Mouse (Mus musculus) layer of hippocampus, postnatal 36 days (tissue): Measurements from ENCODE around the gene Lpar1. TPM values are rescaled to one million over a fixed set of nuclear protein-coding genes. Genes with fewer than 3 reads are reported as not detected.

Experiments
- DNase-seq, 2 experiments: peaks; one replicate each; pipeline ENCODE4 v3.0.0; 2022
- microRNA-seq, 2 experiments: library from miRNA; unstranded; fragments of <30 nt; microRNA quantifications; one replicate each; pipeline ENCODE4 v1.2.0; 2021
- total RNA-seq, 2 experiments: library from RNA; stranded (reverse); gene quantifications; 2 replicates each; pipeline ENCODE4 v1.2.3; 2021

Lpar1 gene
- total RNA-seq, 2 experiments from 2014 or later: 21.8 to 27.2 TPM

GRCm38 (mm10) chr4:58447841-58448240 is 105.9 kb downstream of the Lpar1 start:
- no peak for DNase-seq

GRCm38 (mm10) chr4:58445846-58446245 is 107.9 kb downstream of the Lpar1 start:
- no peak for DNase-seq

DNA sequence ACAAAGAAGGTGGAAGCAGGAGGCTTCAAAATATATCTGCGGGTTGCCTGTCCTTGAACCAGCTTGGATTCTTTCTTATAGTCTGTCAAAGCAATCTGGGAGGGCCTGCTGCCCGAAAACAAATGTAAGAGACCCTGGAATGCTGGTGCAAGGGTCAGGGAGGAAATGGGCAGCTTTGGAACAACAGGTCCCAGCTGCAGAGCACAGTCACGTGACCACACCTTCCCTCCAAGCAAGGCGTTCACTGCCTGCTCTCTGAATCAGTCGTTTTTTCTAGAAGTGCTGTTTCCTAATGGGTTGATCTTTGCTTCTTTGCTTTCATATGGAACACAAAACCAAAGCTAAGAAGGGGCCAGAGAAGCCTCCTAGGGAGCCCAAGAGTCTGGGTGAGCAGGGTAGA is 111.4 kb downstream of the Lpar1 start:
- DNase-seq: no peak

DNA sequence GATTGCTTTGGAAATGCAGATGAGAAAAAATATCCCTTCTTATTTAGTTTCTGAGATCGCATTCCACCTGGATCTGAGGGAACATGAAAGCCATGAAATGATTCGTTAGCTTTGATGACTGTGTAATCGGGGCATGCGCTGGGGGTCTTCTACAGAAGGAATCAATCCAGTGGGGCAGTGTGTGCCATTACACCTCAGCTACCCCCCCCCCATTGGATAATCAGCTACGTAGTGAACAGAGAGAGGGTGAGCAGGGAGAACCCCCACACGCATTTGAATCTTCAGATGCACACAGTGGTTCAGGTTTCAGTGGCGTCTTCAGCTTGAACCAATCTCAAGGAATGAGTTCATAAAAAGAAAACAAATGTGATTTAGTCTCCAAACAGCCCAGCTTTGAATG is 115.0 kb downstream of the Lpar1 start:
- DNase-seq: no peak

DNA sequence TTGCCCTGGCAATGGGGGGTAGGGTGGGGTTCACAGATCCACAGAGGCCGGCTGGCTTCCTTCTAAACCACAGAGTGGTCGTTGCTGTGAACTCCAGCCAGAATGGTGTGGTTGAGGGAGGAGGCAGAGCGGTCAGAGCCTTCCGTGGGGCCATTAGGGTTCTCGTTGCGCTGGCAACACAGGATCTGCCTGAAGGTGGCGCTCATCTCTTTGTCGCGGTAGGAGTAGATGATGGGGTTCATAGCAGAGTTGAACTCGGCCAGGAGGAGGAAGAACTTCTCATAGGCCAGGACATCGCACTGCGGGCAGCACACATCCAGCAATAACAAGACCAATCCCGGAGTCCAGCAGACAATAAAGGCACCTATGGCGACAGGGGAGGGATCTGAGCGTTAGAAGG is 116.4 kb downstream of the Lpar1 start:
- DNase-seq: no peak

- DNase-seq: no peak
Measured at GRCm38 (mm10) chr4:58423276-58423930, 130.3 kb downstream of the Lpar1 start.

- DNase-seq: no peak
Measured at GRCm38 (mm10) chr4:58419225-58419624, 134.5 kb downstream of the Lpar1 start.

GRCm38 (mm10) chr4:58417319-58417718 is 136.4 kb downstream of the Lpar1 start:
- DNase-seq: no peak

DNA sequence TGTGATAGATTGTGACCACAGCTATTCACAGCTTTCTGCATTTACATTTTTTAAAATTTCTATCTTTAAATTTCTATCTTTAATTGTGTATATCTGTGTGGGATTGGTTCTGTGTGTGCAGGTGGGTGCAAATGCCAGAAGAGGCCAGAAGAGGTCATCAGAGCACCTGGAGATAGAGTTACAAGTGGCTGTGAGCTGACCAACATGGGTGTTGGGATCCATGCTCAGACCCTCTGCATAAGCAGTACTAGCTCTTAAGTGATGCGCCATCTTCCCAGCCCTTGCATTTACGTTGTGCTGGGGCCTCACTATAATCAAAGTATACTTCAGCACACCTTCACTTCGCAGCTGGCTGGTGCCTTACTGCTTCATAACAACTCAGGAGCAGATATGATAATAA is 138.2 kb downstream of the Lpar1 start:
- DNase-seq: no peak

DNA sequence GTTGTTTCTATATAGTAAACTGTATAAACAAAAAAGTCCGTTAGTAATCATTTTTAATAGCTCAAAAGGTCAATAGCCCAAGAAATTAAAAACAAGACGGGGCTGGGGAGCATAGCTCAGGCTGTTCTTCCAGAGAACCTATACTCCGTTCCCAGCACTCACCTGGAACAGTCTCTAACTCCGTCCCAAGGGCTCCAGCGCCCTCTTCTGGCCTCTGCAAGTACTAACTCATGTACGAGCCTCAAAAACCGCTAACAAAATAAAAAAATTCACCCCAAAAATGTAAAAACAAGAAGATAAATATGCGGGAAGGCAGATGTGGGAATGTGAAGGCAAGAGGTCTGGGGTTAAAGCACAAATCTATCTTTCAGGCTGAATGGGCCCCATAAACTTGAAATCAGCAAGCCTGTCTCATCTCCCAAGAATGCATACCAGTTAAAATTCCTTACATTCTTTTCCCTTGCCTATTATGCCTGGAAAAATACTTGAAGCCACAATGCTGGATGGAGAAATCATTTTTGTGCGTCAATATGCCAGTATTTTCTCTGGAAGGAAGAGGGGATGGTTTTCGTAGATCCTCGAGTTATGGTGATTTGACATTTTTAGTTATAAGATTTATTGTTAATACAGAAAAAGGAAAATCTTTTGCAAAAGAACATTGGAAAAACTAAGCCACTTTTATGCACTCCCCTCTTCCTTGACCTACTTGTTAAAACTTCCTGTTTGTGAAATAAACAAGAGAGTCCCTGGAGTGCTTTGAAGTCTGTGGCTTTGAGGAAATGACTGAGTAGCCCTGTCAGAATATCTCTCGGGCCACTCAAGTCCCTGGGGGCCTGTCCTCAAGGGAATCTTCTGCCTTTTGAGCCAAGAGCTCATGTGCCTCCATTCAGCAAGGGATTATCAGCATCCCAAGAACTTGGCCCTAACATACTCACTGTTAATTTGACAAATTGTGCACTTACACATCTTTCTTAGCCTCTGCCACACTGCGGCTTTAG is 140.2 kb downstream of the Lpar1 start:
- DNase-seq: no peak

DNA sequence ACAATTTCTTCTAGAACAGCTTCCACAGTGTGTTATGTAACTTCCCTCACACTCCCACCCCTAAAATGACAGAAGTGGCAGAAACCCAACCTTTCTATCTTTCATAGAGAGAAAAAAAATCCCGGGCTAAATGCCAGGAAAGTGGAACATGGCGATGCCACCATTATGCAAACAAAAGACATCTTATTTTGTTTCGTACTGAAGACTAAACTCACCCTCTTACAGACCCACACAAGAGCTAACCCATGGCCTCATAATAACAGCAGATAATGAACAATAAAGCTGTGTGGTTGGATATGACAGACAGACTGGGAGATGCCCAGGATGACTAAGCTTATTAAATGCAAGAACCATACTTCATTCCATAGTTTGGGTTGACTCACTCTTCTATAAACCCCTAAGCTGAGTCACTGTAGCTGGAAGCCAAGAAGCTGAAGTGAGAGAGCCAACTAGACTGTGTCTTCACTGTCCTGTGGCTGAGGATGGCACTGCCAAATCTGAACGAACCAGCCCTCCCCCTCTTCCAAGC is 151.7 kb downstream of the Lpar1 start:
- DNase-seq: peak; percentile 12 to 31

DNA sequence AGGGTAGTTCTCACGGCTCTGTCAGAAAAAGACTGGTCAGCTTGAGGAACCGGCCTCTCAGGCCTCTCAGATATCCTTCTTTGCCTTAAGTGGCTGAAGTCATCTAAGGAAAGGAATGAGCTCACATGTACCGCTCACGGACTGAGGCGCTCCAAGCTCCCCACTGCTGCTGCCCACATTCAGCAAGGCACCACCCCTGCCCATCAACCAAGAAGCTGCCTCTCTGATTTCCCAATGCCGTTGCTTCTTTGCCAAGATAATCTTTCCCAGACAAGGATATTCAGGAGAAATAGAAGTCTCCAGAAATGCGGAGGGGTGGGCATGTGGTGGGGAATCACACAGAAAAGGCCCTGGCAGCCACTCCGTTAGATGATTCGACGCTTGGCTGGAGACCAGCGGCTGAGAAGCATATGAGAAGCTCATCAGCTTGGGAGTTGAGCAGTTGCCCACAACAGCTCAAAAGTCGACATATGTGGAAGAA is 152.8 kb downstream of the Lpar1 start:
- peak; percentile 67 to 71 for DNase-seq

Small RNA genes lying within 50 kb of the gene (microRNA-seq; reads per million reads assigned to microRNA genes)
- 0.42 to 2.1 reads per million in 2 experiments for gene Mir3095

Other genes with a start within 250 kb of the Lpar1 start
- under 1 TPM; 0.32 to 0.35 TPM for gene Olfr267, start 233.8 kb upstream of the Lpar1 start, total RNA-seq